Mouse (Mus musculus) erythroblast, embryonic 14.5 days (primary cell): ENCODE results near the gene Stambpl1.

ENCODE experiments used
- GATA1 ChIP-seq: IDR thresholded peaks from 2 replicates; pipeline ENCODE4 v1.6.1; 2012; ENCODE audit warnings: low read length, inconsistent platforms, mixed read lengths
- TAL1 ChIP-seq: IDR thresholded peaks from 3 replicates; pipeline ENCODE4 v1.6.1; 2012; ENCODE audit warnings: low read length, inconsistent platforms, mixed read lengths

DNA sequence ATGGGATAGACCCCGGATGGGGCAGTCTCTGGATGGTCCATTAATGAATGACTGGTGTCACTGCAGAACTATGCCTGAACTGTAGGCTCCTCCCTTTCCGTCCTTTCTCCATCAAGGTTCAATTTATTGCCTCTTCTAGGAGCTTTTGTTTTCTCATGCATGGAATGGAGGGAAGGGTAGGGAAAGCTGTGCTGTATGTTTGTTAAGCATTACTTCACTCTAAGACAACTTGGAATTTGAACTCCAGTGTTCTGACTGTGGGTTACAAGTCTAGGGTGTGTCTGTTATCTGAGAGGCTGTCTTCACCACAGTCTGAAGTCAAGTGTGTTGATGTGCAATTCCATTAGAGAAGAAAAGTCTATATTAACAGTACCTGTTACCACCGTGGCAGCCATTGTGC, 17.0 kb downstream of the Stambpl1 start:
- no peak for TF ChIP-seq GATA1
- no peak for TF ChIP-seq TAL1
